Mouse (Mus musculus) right cerebral cortex, adult 2 months (tissue): ENCODE data around the gene Arl15.

ENCODE experiments used
- DNase-seq, 2 experiments: peaks; one replicate each; pipeline ENCODE4 v3.0.0; 2021 to 2022; ENCODE audit warnings: low spot score in 2 of 2

Gene Arl15

DNA sequence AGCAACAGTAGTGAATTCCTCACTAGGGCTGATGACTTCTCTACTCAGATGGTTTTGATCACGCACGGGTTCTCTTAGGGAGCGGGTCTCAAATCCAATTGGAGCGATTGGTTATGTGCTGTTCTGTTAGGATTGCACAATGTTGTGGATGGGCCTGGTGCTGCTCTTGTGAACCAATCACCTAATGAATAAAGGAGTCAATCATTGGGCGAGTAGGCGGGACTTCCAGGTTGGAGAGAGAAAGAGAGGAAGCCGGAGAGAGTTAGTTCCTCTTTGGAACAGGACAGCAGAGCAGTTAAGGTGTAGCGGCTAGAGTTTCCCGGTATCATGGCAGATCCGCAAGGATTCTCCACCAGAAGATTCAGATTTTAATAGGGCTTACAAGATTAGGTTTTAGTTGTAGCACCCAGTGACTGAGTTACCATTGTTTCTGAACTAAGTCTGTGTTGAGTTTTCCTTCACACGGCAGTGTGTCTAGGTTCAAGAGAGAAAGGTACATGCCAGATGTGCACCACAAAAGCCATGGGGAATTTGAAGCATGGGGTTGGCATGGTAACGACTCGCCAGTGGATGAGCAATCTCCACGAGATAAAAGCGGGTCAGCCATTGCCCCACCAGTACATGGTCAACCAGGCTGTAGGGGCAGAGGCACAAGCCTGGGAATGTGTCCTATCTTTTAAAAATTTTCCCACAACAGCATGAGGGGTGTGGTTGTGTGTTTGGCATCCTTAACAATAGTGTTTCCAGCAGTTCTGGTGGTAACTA lies 408.7 kb downstream of the Arl15 start:
- no peak for DNase-seq
